Mouse (Mus musculus): ENCODE data around the gene Pappa2. TPM values are rescaled to one million over a fixed set of nuclear protein-coding genes. Genes with fewer than 3 reads are reported as not detected.

Pappa2 gene
- polyA plus RNA-seq, 1 experiment from 2014 or later: 0.23 TPM

DNA sequence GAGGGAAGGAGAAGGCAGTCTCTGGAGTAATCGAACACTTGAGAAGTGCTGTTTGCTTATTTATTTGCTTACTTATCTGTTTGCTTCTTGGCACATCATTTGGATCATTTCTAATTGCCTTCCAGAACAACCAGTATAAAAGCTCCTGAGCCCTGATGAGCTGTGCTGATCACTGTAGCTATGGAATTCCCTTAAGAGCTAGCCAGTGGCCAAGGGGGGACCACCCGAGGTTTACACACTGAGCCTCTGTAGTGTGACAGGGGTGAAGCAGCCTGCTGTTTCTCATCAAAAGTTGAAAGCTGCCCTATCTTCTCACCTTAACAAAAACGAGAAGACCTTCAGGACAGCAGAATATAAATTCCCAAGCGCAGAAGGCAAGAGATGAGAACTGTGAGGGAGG lies 35.4 kb downstream of the Pappa2 start:
- no peaks in the 10 kb centered on the region for H3K36me3 ChIP-seq
- no peak for ATAC-seq
- no peaks in the 10 kb centered on the region for H3K4me1 ChIP-seq (replicated peaks)
- H3K27ac ChIP-seq: no peak overlapping the region
- no peak overlapping the region for H3K4me3 ChIP-seq (replicated peaks)
- H3K9me3 ChIP-seq: no peaks in the 10 kb centered on the region
- no peaks in the 10 kb centered on the region for H3K27me3 ChIP-seq (replicated peaks)
- WGBS: 42% methylated on average over 4 of the region's 4 CpGs
- no peak overlapping the region for H3K9ac ChIP-seq
- no peak overlapping the region for H3K4me2 ChIP-seq (replicated peaks)

DNA sequence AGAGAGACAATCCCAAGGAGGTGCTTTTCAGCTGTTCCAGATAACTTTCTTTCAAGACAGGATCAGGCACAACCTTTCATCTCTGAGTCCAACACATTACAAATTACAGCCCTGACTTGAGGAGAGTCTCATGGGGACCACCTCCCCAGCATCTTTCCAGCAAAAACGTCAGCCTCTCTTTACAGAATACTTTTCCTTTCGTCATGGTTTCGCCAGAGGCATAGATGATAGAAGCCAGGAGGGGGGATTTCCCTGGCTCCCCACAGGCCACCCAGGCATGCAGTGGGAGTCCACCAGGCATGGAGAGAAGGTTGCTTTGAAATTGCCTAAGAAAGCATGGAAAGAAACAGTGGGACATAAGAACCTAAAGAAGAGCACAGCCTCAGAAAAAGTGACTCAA lies 37.4 kb downstream of the Pappa2 start:
- Histone ChIP-seq H3K9ac (no peak overlapping the region), H3K4me2 (replicated peaks) (no peak overlapping the region), H3K27me3 (replicated peaks) (no peaks in the 10 kb centered on the region), H3K27ac (no peak overlapping the region), H3K4me3 (replicated peaks) (no peak overlapping the region), H3K9me3 (no peaks in the 10 kb centered on the region), H3K36me3 (no peaks in the 10 kb centered on the region), H3K4me1 (replicated peaks) (no peaks in the 10 kb centered on the region)
- ATAC-seq: no peak
- WGBS: 56% methylated on average over 3 of the region's 3 CpGs

DNA sequence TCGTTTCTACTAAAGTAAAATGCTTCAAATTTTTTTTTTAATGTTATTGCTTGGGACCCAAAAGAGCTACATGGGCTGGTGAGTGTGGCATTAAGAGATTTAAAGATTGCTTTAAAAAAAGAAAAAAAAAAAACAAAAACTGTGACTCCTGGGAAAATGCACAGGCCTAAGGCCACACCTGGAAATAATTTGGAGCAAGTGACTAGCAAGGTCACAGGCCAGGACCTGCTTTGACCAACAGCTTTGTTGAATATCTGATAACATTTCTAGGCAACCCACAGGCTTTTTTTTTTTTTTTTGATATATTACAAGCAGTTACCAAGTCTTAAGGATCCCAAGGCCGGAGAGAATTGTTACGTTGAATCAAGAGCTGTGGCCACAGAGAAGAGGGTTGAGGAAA lies 39.3 kb downstream of the Pappa2 start:
- no peak for ATAC-seq
- no peaks in the 10 kb centered on the region for H3K27me3 ChIP-seq (replicated peaks)
- no peak overlapping the region for H3K4me2 ChIP-seq (replicated peaks)
- no peak overlapping the region for H3K9ac ChIP-seq
- H3K4me1 ChIP-seq (replicated peaks): no peaks in the 10 kb centered on the region
- no peaks in the 10 kb centered on the region for H3K36me3 ChIP-seq
- H3K9me3 ChIP-seq: no peaks in the 10 kb centered on the region
- H3K4me3 ChIP-seq (replicated peaks): no peak overlapping the region
- WGBS: 76% methylated on average over 3 of the region's 3 CpGs
- H3K27ac ChIP-seq: no peak overlapping the region

DNA sequence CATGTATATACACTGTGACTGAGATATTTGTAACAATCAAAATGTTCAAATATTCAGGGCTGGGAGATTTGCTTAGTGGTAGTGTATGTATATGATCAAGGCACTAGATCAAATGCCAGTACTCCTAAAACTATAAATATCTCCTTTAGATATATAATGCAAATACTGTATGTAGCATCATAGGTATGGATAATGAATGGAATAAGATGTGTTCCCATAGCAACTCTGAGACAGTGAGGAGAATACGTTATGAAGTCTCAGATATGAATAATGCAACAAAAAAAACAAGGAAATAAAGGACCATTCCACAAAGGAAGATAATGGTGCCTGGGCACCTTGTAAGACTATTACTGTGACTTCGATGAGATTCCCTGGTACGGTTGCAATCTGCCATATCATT lies 45.8 kb downstream of the Pappa2 start:
- no peaks in the 10 kb centered on the region for H3K9me3 ChIP-seq
- no peak overlapping the region for H3K4me2 ChIP-seq (replicated peaks)
- H3K4me1 ChIP-seq (replicated peaks): no peaks in the 10 kb centered on the region
- no peaks in the 10 kb centered on the region for H3K36me3 ChIP-seq
- no peaks in the 10 kb centered on the region for H3K27me3 ChIP-seq (replicated peaks)
- no peak for ATAC-seq
- 88% methylated on average over 3 of the region's 3 CpGs for WGBS
- no peak overlapping the region for H3K4me3 ChIP-seq (replicated peaks)
- no peak overlapping the region for H3K9ac ChIP-seq
- no peak overlapping the region for H3K27ac ChIP-seq

DNA sequence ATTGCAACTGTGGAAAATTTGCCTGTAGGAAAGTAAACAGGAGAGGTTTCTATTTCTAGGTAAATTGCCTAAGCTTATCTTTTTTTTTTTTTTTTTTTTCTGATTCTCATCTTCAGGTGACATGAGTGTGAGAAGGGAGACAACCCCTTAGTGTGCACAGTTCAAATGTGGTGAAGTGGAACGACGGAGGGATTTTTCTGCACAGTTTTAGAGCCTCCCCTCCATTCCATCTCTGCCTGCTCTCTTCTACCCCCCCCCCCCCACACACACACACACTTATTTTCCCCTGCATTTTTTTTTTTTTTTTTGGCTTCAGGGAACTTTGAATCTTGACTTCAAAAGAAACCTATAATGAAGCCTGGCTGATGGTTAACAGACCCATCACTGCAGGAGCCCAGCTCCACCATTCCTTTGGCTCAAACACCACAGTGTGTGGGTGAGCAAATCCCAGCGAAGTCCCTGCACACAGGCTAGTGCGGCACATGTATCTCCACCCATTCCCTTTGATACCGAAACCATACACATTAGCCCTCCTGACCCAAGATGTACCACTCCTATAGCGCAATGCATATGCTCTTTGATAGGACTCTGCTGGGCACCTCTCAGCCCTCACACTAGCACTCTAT lies 49.0 kb downstream of the Pappa2 start:
- no peaks in the 10 kb centered on the region for H3K9me3 ChIP-seq
- WGBS: 62% methylated on average over 6 of the region's 6 CpGs
- H3K27me3 ChIP-seq (replicated peaks): no peaks in the 10 kb centered on the region
- no peaks in the 10 kb centered on the region for H3K36me3 ChIP-seq
- H3K4me3 ChIP-seq (replicated peaks): no peak overlapping the region
- H3K4me2 ChIP-seq (replicated peaks): no peak overlapping the region
- no peaks in the 10 kb centered on the region for H3K4me1 ChIP-seq (replicated peaks)
- ATAC-seq: no peak
- H3K27ac ChIP-seq: no peak overlapping the region
- no peak overlapping the region for H3K9ac ChIP-seq

DNA sequence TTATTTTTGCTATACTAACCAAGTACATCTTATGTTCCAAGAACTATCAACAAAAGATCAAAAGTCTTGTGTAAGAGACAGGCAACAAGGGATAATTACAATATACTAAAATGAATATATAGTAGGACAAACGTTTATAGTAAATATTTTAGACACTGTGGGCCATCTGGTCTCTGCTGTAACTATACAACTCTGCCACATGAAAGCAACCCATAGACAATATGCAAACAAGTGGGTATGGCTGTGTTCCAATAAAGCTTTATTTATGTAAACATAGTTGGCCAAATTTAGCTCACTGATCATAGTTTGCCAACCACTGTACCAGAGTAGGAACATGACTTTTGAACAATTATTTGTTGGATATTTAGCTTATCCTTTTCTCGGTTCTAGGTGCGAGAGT lies 50.9 kb downstream of the Pappa2 start:
- no peaks in the 10 kb centered on the region for H3K36me3 ChIP-seq
- H3K9me3 ChIP-seq: no peaks in the 10 kb centered on the region
- no peak overlapping the region for H3K9ac ChIP-seq
- no peak overlapping the region for H3K4me3 ChIP-seq (replicated peaks)
- no peak overlapping the region for H3K4me2 ChIP-seq (replicated peaks)
- no peak for ATAC-seq
- 75% methylated on average over 3 of the region's 3 CpGs for WGBS
- H3K27ac ChIP-seq: no peak overlapping the region
- H3K27me3 ChIP-seq (replicated peaks): no peaks in the 10 kb centered on the region
- H3K4me1 ChIP-seq (replicated peaks): no peaks in the 10 kb centered on the region

DNA sequence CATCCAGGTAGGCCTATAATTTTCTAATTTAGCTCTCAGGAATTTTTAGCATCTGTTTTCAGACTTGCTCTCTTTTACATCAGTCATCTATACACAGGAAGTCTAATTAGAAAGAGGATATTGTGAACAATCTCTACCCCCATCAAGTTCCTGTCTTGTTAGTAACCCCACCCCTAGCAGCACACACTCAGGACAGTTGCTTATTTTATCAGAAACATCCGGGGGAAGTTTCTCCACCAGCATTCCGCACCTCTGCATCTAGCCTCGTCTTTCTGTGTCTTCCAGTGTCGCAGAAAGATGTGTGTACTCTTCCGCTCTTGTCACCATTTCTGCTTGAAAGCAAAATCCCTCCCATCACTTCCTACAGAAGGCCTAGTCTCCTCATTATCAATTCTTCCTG lies 59.8 kb downstream of the Pappa2 start:
- no peaks in the 10 kb centered on the region for H3K9me3 ChIP-seq
- no peak overlapping the region for H3K9ac ChIP-seq
- H3K36me3 ChIP-seq: no peaks in the 10 kb centered on the region
- no peaks in the 10 kb centered on the region for H3K4me1 ChIP-seq (replicated peaks)
- no peak for ATAC-seq
- no peaks in the 10 kb centered on the region for H3K27me3 ChIP-seq (replicated peaks)
- WGBS: 50% methylated on average over 5 of the region's 5 CpGs
- H3K4me2 ChIP-seq (replicated peaks): no peak overlapping the region
- H3K4me3 ChIP-seq (replicated peaks): no peak overlapping the region
- no peak overlapping the region for H3K27ac ChIP-seq

DNA sequence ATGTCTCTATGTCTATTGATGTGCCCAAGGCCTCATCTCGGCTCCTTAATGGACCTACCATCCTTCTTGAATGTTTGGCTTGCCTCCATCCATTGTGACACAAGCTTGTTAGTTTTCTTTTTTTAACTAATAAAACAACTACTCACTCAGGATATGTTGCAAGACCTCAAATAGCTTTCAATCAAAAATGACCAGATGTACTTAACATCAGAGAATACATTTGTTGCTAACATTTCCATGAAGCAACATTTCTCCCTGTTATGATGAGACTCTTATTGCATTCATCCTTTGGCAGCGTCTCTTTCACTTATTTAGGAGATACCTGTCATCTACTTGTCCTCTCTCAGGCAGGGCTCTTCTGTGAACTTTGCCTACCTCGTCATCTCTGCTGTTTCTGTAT lies 61.4 kb downstream of the Pappa2 start:
- H3K9me3 ChIP-seq: no peaks in the 10 kb centered on the region
- H3K9ac ChIP-seq: no peak overlapping the region
- no peak overlapping the region for H3K27ac ChIP-seq
- no peak for ATAC-seq
- H3K4me1 ChIP-seq (replicated peaks): no peaks in the 10 kb centered on the region
- WGBS: 63% methylated on average over 3 of the region's 3 CpGs
- H3K36me3 ChIP-seq: no peaks in the 10 kb centered on the region
- H3K4me2 ChIP-seq (replicated peaks): no peak overlapping the region
- H3K27me3 ChIP-seq (replicated peaks): no peaks in the 10 kb centered on the region
- no peak overlapping the region for H3K4me3 ChIP-seq (replicated peaks)

DNA sequence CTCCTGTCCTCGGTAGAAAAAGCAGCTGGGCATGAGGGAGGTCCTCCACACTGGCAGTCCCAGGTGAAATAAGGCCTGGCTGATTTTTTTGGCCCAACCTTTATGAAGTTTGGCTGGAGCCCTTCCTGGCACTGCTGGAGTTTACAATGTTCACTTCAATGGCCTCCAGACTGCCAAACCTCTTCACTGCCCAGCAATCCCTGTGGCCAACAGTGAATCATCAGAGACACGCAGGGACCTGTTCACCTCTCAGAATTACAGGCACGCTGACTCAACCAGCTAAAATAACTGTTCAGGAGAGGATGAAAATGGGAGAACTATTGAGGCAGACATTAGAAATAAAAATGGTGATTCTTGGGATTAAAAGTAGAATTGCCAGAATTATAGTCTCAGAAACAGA lies 63.2 kb downstream of the Pappa2 start:
- no peak overlapping the region for H3K27ac ChIP-seq
- no peaks in the 10 kb centered on the region for H3K36me3 ChIP-seq
- no peaks in the 10 kb centered on the region for H3K4me1 ChIP-seq (replicated peaks)
- WGBS: 73% methylated on average over 3 of the region's 3 CpGs
- no peak overlapping the region for H3K4me2 ChIP-seq (replicated peaks)
- H3K4me3 ChIP-seq (replicated peaks): no peak overlapping the region
- ATAC-seq: no peak
- no peaks in the 10 kb centered on the region for H3K9me3 ChIP-seq
- H3K9ac ChIP-seq: no peak overlapping the region
- no peaks in the 10 kb centered on the region for H3K27me3 ChIP-seq (replicated peaks)

DNA sequence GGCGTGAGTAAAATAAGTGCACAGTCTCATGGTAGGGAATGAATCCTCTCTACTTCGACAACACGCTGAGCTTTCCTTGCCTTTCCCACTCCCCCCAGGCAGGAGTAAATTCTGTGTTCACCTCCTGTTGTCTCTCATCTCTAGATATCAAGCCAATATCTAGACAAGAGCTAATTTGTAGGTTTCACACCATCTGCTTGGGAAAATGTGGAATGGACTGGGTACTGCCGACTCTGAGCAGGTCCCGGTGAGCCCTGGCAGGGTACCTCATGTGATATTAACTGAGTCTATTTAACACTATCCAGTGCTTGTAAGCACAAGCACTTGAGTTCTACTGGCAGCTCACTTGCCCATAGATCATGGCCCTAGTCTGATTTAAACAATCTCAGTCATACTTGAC lies 64.7 kb downstream of the Pappa2 start:
- no peak for ATAC-seq

DNA sequence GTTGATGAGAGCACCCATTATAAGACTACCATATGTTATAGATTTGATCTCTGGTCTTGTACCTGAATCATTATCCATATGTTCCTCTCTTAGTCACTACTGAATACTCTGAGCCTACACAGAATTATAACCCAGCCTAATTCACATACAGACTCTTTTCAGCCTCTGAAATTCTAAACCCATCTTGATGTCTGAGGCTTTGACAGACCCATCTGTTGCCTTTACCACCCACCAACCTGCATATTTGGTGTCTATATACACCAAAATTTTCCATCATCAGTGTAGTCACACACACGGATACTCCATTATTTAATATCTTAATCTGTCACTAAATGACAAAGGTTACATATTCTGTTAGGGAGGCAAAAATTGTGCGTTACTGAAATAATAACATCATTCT lies 69.6 kb downstream of the Pappa2 start:
- ATAC-seq: no peak
- Histone ChIP-seq H3K27ac (no peak overlapping the region), H3K36me3 (no peaks in the 10 kb centered on the region), H3K27me3 (replicated peaks) (no peaks in the 10 kb centered on the region), H3K4me1 (replicated peaks) (no peaks in the 10 kb centered on the region), H3K4me3 (replicated peaks) (no peak overlapping the region), H3K4me2 (replicated peaks) (no peak overlapping the region), H3K9me3 (no peaks in the 10 kb centered on the region), H3K9ac (no peak overlapping the region)
- WGBS: 82% methylated on average over 2 of the region's 2 CpGs

More for the DNA sequence above, 64.7 kb downstream of the Pappa2 start:
- Histone ChIP-seq H3K9ac (no peak overlapping the region), H3K4me3 (replicated peaks) (no peak overlapping the region), H3K27me3 (replicated peaks) (no peaks in the 10 kb centered on the region), H3K9me3 (no peaks in the 10 kb centered on the region), H3K4me1 (replicated peaks) (no peaks in the 10 kb centered on the region), H3K36me3 (no peaks in the 10 kb centered on the region), H3K4me2 (replicated peaks) (no peak overlapping the region), H3K27ac (no peak overlapping the region)
- WGBS: 87% methylated on average over 5 of the region's 5 CpGs

DNA sequence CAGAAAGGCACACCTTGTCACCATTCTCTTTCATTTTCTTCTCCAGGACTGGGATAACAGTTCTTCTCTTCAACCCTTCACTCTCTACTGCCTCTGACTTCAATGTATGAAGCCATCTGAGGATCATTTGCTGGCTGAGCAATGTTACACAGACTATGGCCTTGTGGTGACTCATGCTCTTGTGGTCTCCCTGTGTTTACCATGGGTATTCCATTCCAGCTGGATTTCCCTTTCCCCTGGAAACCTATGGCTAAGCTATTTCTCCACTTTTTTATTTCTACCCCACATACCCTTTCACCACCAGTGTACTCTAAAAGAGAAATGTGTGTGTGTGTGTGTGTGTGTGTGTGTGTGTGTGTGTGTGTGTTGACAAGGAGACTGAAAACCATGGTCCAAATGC lies 83.0 kb downstream of the Pappa2 start:
- H3K9me3 ChIP-seq: no peaks in the 10 kb centered on the region
- H3K4me2 ChIP-seq (replicated peaks): no peak overlapping the region
- no peak overlapping the region for H3K4me3 ChIP-seq (replicated peaks)
- no peak overlapping the region for H3K27ac ChIP-seq
- ATAC-seq: no peak
- no peaks in the 10 kb centered on the region for H3K36me3 ChIP-seq
- no peaks in the 10 kb centered on the region for H3K27me3 ChIP-seq (replicated peaks)
- no peak overlapping the region for H3K9ac ChIP-seq
- no peaks in the 10 kb centered on the region for H3K4me1 ChIP-seq (replicated peaks)

DNA sequence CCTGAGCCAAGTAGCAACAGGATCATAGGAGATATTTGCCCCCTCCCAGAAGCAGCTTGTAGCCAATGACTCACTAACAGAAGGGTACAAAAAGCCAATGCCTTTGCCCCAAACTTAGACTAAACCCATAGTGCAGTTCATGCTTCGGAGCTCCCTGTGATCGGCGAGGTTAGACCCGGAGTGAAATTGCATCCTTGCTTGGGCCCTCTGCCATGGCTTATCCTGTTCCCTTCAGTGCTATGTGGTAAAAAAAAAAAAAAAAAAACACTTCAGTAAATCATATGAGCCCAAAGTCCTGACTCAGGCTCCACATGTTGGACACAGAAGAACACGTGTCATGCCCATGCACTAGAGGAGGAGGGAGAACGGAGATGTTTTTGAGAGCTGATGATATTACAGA lies 85.8 kb downstream of the Pappa2 start:
- WGBS: 87% methylated on average over 6 of the region's 6 CpGs
- ATAC-seq: no peak

More for the DNA sequence above, 85.8 kb downstream of the Pappa2 start:
- no peaks in the 10 kb centered on the region for H3K4me1 ChIP-seq (replicated peaks)
- H3K4me3 ChIP-seq (replicated peaks): no peak overlapping the region
- no peaks in the 10 kb centered on the region for H3K9me3 ChIP-seq
- H3K9ac ChIP-seq: no peak overlapping the region
- no peak overlapping the region for H3K4me2 ChIP-seq (replicated peaks)
- H3K27me3 ChIP-seq (replicated peaks): no peaks in the 10 kb centered on the region
- no peak overlapping the region for H3K27ac ChIP-seq
- no peaks in the 10 kb centered on the region for H3K36me3 ChIP-seq

Measured in intestine, embryonic 15.5 days (tissue).